Mouse (Mus musculus): Measurements from ENCODE around the gene Ciao1. TPM values are rescaled to one million over a fixed set of nuclear protein-coding genes. Genes with fewer than 3 reads are reported as not detected.
"Not testable (repeated sequence)": the region's sequence is repeated elsewhere in the genome, so short reads cannot be mapped to it uniquely, and the experiment has no call there.

Gene Ciao1
- 58.0 and 69.0 TPM in 2 replicates for polyA plus RNA-seq (2012; rRNA removed)

- TF ChIP-seq POLR2A (IDR thresholded peaks at IDR 0.05; ENCODE audit: borderline replicate concordance, extremely low read depth, insufficient read depth, insufficient read length, poor library complexity, severe bottlenecking) (peak; percentile 34; the same call in 1 of the 2 replicates), CTCF (IDR thresholded peaks at IDR 0.05; ENCODE audit: borderline replicate concordance, extremely low read depth, insufficient read depth, insufficient read length) (no peak)
- DNase-seq (ENCODE audit: low read depth), result peak; percentile 100
Measured at GRCm38 (mm10) chr2:127247592-127248333, at the start of gene Ciao1, which contains the start of gene Tmem127. Ciao1 (minus strand) TSS chr2:127247816. Tmem127 (plus strand) TSS chr2:127247908.

- DNase-seq (ENCODE audit: low read depth), result no peak
- TF ChIP-seq CTCF (IDR thresholded peaks at IDR 0.05; ENCODE audit: borderline replicate concordance, extremely low read depth, insufficient read depth, insufficient read length), result no peak
- TF ChIP-seq POLR2A (IDR thresholded peaks at IDR 0.05; ENCODE audit: borderline replicate concordance, extremely low read depth, insufficient read depth, insufficient read length, poor library complexity, severe bottlenecking), result no peak
Measured at GRCm38 (mm10) chr2:127297001-127297805, 49.6 kb upstream of the Ciao1 start.

GRCm38 (mm10) chr2:127292250-127292649 lies 44.6 kb upstream of the Ciao1 start:
- DNase-seq (ENCODE audit: low read depth), result no peak
- TF ChIP-seq CTCF (IDR thresholded peaks at IDR 0.05; ENCODE audit: borderline replicate concordance, extremely low read depth, insufficient read depth, insufficient read length), result no peak
- TF ChIP-seq POLR2A (IDR thresholded peaks at IDR 0.05; ENCODE audit: borderline replicate concordance, extremely low read depth, insufficient read depth, insufficient read length, poor library complexity, severe bottlenecking), result no peak

- no peak for DNase-seq (ENCODE audit: low read depth)
- TF ChIP-seq POLR2A (IDR thresholded peaks at IDR 0.05; ENCODE audit: borderline replicate concordance, extremely low read depth, insufficient read depth, insufficient read length, poor library complexity, severe bottlenecking) (no peak), CTCF (IDR thresholded peaks at IDR 0.05; ENCODE audit: borderline replicate concordance, extremely low read depth, insufficient read depth, insufficient read length) (no peak)
Measured at GRCm38 (mm10) chr2:127278162-127278561, 30.5 kb upstream of the Ciao1 start.

- no peak for DNase-seq (ENCODE audit: low read depth)
- no peak for TF ChIP-seq POLR2A (IDR thresholded peaks at IDR 0.05; ENCODE audit: borderline replicate concordance, extremely low read depth, insufficient read depth, insufficient read length, poor library complexity, severe bottlenecking)
- TF ChIP-seq CTCF (IDR thresholded peaks at IDR 0.05; ENCODE audit: borderline replicate concordance, extremely low read depth, insufficient read depth, insufficient read length), result no peak
Measured at GRCm38 (mm10) chr2:127275551-127276320, 28.1 kb upstream of the Ciao1 start.

GRCm38 (mm10) chr2:127274590-127274989 lies 27.0 kb upstream of the Ciao1 start:
- no peak for DNase-seq (ENCODE audit: low read depth)
- TF ChIP-seq CTCF (IDR thresholded peaks at IDR 0.05; ENCODE audit: borderline replicate concordance, extremely low read depth, insufficient read depth, insufficient read length) (no peak), POLR2A (IDR thresholded peaks at IDR 0.05; ENCODE audit: borderline replicate concordance, extremely low read depth, insufficient read depth, insufficient read length, poor library complexity, severe bottlenecking) (no peak)

- TF ChIP-seq POLR2A (IDR thresholded peaks at IDR 0.05; ENCODE audit: borderline replicate concordance, extremely low read depth, insufficient read depth, insufficient read length, poor library complexity, severe bottlenecking) (no peak), CTCF (IDR thresholded peaks at IDR 0.05; ENCODE audit: borderline replicate concordance, extremely low read depth, insufficient read depth, insufficient read length) (no peak)
- DNase-seq (ENCODE audit: low read depth), result no peak
Measured at GRCm38 (mm10) chr2:127272806-127273205, 25.2 kb upstream of the Ciao1 start.

GRCm38 (mm10) chr2:127272049-127272448 lies 24.4 kb upstream of the Ciao1 start:
- not testable (repeated sequence) for DNase-seq (ENCODE audit: low read depth)

GRCm38 (mm10) chr2:127271042-127271515 lies 23.5 kb upstream of the Ciao1 start:
- TF ChIP-seq CTCF (IDR thresholded peaks at IDR 0.05; ENCODE audit: borderline replicate concordance, extremely low read depth, insufficient read depth, insufficient read length) (no peak), POLR2A (IDR thresholded peaks at IDR 0.05; ENCODE audit: borderline replicate concordance, extremely low read depth, insufficient read depth, insufficient read length, poor library complexity, severe bottlenecking) (no peak)
- DNase-seq (ENCODE audit: low read depth), result peak; percentile 65

- peak; percentile 95 for DNase-seq (ENCODE audit: low read depth)
- peak; percentile 83 for TF ChIP-seq POLR2A (IDR thresholded peaks at IDR 0.05; ENCODE audit: borderline replicate concordance, extremely low read depth, insufficient read depth, insufficient read length, poor library complexity, severe bottlenecking)
- TF ChIP-seq CTCF (IDR thresholded peaks at IDR 0.05; ENCODE audit: borderline replicate concordance, extremely low read depth, insufficient read depth, insufficient read length), result no peak
Measured at GRCm38 (mm10) chr2:127270300-127271041, 22.9 kb upstream of the Ciao1 start.
